Mouse (Mus musculus) stomach, postnatal 0 days (tissue): ENCODE results near the gene Ptcd3. TPM values are rescaled to one million over a fixed set of nuclear protein-coding genes. Genes with fewer than 3 reads are reported as not detected.
A peak's percentile ranks its signal among the peaks of the same experiment; 100 is the strongest.
"Not testable (repeated sequence)": the region's sequence is repeated elsewhere in the genome, so short reads cannot be mapped to it uniquely, and the experiment has no call there.

Experiments
- ATAC-seq: fragments of 200-750 bp; cut with Nextera tagmentation; 2 replicates; pipeline ENCODE4 v1.8.0; 2017; ENCODE audit not compliant: low FRiP score, low TSS enrichment
- DNase-seq: peaks from one replicate; pipeline ENCODE4 v3.0.0-alpha.2; 2016; ENCODE audit warnings: low spot score
- H3K27ac ChIP-seq: fragments of 300-500 bp; sonication (generic); replicated peaks from 2 replicates; pipeline ENCODE4 v1.5.1; 2014; ENCODE audit warnings: mild to moderate bottlenecking, control low read depth
- H3K27me3 ChIP-seq: fragments of 300-500 bp; sonication (generic); 2 replicates; pipeline ENCODE4 v1.6.1; 2014; ENCODE audit warnings: low read length; ENCODE audit not compliant: control insufficient read depth, insufficient read depth
- H3K36me3 ChIP-seq: fragments of 300-500 bp; sonication (generic); 2 replicates; pipeline ENCODE4 v1.6.1; 2014; ENCODE audit warnings: low read length, mixed read lengths; ENCODE audit not compliant: control insufficient read depth, insufficient read depth
- H3K4me1 ChIP-seq: fragments of 300-500 bp; sonication (generic); replicated peaks from 2 replicates; pipeline ENCODE4 v1.6.1; 2014; ENCODE audit warnings: antibody characterized with exemption; ENCODE audit not compliant: control insufficient read depth, insufficient read depth
- H3K4me2 ChIP-seq: fragments of 300-500 bp; sonication (generic); replicated peaks from 2 replicates; pipeline ENCODE4 v1.6.1; 2014; ENCODE audit warnings: low read depth, mild to moderate bottlenecking, control low read depth, moderate library complexity
- H3K4me3 ChIP-seq: fragments of 300-500 bp; sonication (generic); 2 replicates; pipeline ENCODE4 v1.5.1; 2014; ENCODE audit warnings: low read depth, low read length, control low read depth
- H3K9ac ChIP-seq: fragments of 300-500 bp; sonication (generic); 2 replicates; pipeline ENCODE4 v1.6.1; 2014; ENCODE audit warnings: mild to moderate bottlenecking, low read length, control low read depth, mixed read lengths
- H3K9me3 ChIP-seq: fragments of 300-500 bp; sonication (generic); 2 replicates; pipeline ENCODE4 v1.6.1; 2016; ENCODE audit warnings: low read length; ENCODE audit not compliant: control insufficient read depth
- CTCF ChIP-seq: IDR thresholded peaks from 2 replicates; pipeline ENCODE4 v1.5.1; 2016; ENCODE audit warnings: antibody characterized with exemption, low read depth, mild to moderate bottlenecking, moderate library complexity
- EP300 ChIP-seq: optimal IDR thresholded peaks from 2 replicates; pipeline ENCODE3; 2016; ENCODE audit warnings: antibody characterized with exemption
- WGBS: fragments of 180-500 bp; shearing (Covaris S2); extraction: QIAGEN DNeasy Blood & Tissue Kit; methylation state at CpG from one replicate; pipeline ENCODE4 v1.1.7; 2014; 5-methylcytosine and 5-hydroxymethylcytosine counted together
- polyA plus RNA-seq: library from polyadenylated mRNA; unstranded; fragments of >200 nt; fragmentation: Nextera tagmentation; extraction: Ambion mirVana; gene quantifications from 2 replicates; pipeline ENCODE4 v1.2.1, GENCODE M21; 2015

Ptcd3 gene
- polyA plus RNA-seq, 1 experiment from 2014 or later: 31.1 TPM

DNA sequence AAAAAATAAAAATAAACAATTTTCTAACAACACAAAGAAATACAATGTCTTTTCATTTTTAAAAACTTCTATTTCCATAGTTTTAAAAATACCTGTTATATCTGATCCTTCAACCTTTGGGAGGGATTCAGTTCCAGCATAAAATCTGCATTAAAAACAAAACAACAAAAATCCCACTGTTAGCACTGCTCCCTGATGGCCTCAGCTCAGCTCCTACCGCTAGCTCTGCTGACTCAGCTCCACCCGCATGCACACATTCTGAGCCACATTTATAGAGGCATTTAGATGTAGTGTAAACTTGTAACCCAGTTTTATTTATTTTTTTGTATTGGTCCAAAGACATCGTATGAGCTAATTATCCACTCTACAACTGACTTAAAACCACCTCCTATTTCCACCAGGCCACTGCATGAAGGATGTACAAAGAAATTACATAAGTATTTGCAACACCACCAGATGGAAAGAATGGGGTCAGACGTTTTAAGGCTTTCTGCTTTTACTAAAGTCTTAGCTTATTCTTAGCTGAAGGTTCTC is 781 bp downstream of the Ptcd3 start:
- Histone ChIP-seq H3K4me2 (peak overlapping the region; percentile 67), H3K27ac (no peak overlapping the region), H3K4me1 (no peaks in the 10 kb centered on the region), H3K4me3 (peak overlapping the region; percentile 84), H3K27me3 (no peaks in the 10 kb centered on the region), H3K9ac (peak overlapping the region; percentile 78), H3K36me3 (no peaks in the 10 kb centered on the region), H3K9me3 (no peaks in the 10 kb centered on the region)
- WGBS: 5% methylated on average over 4 of the region's 4 CpGs
- DNase-seq: no peak
- no peak for TF ChIP-seq EP300
- TF ChIP-seq CTCF: no peak
- ATAC-seq: no peak

DNA sequence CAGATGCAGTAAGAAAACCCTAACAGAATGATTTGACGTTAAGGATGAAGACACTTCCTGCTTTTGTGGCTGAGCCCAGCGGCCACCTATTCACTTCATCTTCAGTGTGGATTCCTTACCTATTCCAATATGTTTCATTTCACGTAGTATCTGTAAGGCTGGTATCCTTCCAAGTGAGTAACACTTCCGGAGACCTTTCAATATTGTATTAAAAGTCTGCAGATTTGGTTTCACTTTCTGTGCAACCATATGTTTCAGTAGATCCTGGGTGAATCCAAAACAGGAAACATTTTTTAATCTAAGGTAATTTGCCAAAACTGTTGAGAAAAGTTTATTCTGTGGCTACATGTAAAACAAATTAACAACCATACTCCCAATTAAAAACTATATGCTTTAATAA is 15.3 kb downstream of the Ptcd3 start:
- Histone ChIP-seq H3K4me2 (no peak overlapping the region), H3K4me3 (no peak overlapping the region), H3K27me3 (no peaks in the 10 kb centered on the region), H3K9ac (no peak overlapping the region), H3K9me3 (no peaks in the 10 kb centered on the region), H3K27ac (no peak overlapping the region), H3K4me1 (no peaks in the 10 kb centered on the region), H3K36me3 (peaks cover 32% of the 10 kb centered on the region)
- TF ChIP-seq CTCF (no peak), EP300 (no peak)
- 87% methylated on average over 4 of the region's 4 CpGs for WGBS
- no peak for ATAC-seq
- DNase-seq: no peak

DNA sequence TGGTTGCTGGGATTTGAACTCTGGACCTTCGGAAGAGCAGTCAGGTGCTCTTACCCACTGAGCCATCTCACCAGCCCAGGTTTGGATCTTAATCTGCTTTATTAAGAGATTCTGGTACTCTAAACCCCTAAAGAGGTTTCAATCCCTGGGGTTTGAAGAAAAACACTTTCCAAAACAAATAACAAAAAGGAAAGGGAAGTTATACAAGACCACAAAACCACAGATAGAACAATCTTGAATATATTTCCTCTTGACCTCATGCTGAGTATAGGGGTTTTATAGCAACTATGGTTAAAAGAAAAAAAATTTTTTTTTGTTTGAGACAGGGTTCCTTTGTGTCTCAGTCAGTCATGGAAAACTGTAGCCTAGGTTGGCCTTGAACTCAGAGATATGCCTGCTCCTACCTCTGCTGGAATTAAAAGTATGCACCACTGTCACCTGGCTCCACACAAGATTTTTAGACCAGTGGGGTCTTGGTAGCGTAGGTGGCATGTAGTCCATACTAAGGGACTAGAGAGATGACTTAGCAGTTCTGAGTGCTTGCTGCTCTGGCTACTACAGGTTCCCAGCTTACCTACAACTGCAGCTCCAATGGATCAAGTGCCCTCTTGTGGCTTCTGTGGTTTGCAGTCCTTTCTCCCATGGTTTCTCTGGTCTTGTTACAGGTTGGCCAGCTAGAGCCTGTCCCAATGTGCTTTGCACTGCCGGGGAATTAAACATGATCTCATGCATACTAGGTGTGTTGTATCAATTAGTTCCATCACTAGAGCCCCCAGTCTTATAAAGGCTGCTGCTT is 30.4 kb downstream of the Ptcd3 start:
- no peaks in the 10 kb centered on the region for H3K4me1 ChIP-seq
- H3K9me3 ChIP-seq: no peaks in the 10 kb centered on the region
- no peak overlapping the region for H3K27ac ChIP-seq
- no peak overlapping the region for H3K9ac ChIP-seq
- H3K4me2 ChIP-seq: no peak overlapping the region
- no peak for DNase-seq
- 94% methylated on average over 3 of the region's 3 CpGs for WGBS
- peaks cover 32% of the 10 kb centered on the region for H3K36me3 ChIP-seq
- ATAC-seq: no peak
- H3K27me3 ChIP-seq: no peaks in the 10 kb centered on the region
- TF ChIP-seq CTCF (peak; percentile 33), EP300 (no peak)
- H3K4me3 ChIP-seq: no peak overlapping the region

DNA sequence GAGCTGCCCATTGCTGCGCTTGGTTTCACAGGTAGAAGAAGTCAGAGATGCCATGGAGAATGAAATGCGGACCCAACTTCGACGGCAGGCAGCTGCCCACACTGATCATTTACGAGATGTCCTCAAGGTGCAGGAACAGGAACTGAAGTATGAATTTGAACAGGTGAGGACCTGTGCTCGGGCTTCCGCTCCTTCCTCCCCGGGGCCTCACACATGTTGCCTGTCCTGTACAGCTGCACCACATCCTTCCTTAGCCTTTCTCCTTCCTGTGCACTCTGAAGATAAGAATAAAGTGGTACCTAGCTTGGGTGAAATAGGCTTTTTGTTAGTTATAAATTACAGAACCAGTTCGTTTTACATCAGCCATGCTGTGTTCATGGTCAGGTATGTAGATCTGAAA is 37.2 kb downstream of the Ptcd3 start:
- no peak overlapping the region for H3K4me2 ChIP-seq
- H3K4me1 ChIP-seq: no peaks in the 10 kb centered on the region
- TF ChIP-seq EP300: no peak
- no peak for TF ChIP-seq CTCF
- ATAC-seq: no peak
- H3K36me3 ChIP-seq: peaks cover 21% of the 10 kb centered on the region
- DNase-seq: no peak
- H3K27ac ChIP-seq: no peak overlapping the region
- H3K9ac ChIP-seq: no peak overlapping the region
- WGBS: 94% methylated on average over 9 of the region's 9 CpGs
- no peaks in the 10 kb centered on the region for H3K27me3 ChIP-seq
- no peaks in the 10 kb centered on the region for H3K9me3 ChIP-seq
- no peak overlapping the region for H3K4me3 ChIP-seq

DNA sequence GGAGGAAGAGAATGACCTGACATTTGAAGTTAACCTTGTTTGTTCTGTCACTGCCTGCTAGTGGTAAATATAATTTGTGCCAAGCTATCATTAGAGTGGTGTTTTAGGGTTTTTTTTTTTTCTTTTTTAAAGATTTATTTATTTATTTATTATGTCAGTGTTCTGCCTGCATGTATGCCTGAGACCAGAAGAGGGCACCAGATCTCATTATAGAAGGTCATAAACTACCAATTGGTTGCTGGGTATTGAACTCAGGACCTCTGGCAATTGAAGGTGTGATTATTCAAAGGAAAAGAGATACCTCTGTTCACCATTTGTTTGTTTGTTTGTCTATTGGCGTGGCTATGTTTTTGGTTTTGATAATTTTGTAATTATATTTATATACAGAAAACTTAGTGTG is 39.7 kb downstream of the Ptcd3 start:
- no peak for ATAC-seq
- Histone ChIP-seq H3K4me2 (no peak overlapping the region), H3K36me3 (peaks cover 21% of the 10 kb centered on the region), H3K4me3 (no peak overlapping the region), H3K27ac (no peak overlapping the region), H3K9ac (no peak overlapping the region), H3K4me1 (no peaks in the 10 kb centered on the region), H3K27me3 (no peaks in the 10 kb centered on the region), H3K9me3 (no peaks in the 10 kb centered on the region)
- TF ChIP-seq EP300 (no peak), CTCF (peak; percentile 64)
- WGBS: 86% methylated on average over 1 of the region's 1 CpGs
- DNase-seq: no peak

DNA sequence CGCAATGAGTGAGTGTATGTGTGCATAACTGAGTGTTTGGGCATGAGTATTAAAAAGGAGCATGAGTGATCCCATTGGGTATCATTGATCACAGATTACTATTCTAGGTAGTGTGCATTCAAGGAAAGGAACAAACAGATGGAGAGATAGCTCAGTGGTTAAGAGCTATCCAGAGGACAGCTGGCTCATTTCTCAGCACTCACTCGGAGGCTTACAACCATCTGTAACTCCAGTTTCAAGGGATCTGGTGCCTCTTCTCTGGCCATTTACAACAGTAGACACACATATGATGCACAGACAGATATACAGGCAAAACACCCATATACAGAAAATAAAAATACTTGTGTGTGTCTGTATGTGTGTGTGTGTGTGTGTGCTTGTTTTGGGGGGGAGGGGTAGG is 40.8 kb downstream of the Ptcd3 start:
- no peaks in the 10 kb centered on the region for H3K27me3 ChIP-seq
- WGBS: 76% methylated on average over 2 of the region's 2 CpGs
- H3K4me3 ChIP-seq: no peak overlapping the region
- H3K9ac ChIP-seq: no peak overlapping the region
- H3K36me3 ChIP-seq: peaks cover 23% of the 10 kb centered on the region
- H3K4me2 ChIP-seq: no peak overlapping the region
- H3K4me1 ChIP-seq: no peaks in the 10 kb centered on the region
- TF ChIP-seq CTCF (no peak), EP300 (no peak)
- ATAC-seq (no peak), DNase-seq (no peak)
- no peaks in the 10 kb centered on the region for H3K9me3 ChIP-seq
- H3K27ac ChIP-seq: no peak overlapping the region

DNA sequence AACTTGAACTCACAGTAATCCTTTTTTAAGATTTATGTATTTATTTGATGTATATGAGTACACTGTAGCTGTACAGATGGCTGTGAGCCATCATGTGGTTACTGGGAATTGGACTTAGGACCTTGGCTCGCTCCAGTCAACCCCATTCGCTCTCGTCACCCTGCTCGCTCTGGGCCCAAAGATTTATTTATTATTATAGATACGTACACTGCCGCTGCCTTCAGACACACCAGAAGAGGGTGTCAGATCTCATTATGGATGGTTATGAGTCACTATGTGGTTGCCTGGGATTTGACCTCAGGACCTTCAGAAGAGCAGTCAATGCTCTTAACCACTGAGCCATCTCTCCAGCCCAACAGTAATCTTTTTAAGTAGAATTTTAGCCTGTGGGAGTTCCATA is 61.6 kb downstream of the Ptcd3 start:
- H3K27ac ChIP-seq, H3K4me3 ChIP-seq, H3K9ac ChIP-seq, ATAC-seq, H3K9me3 ChIP-seq, H3K4me1 ChIP-seq, H3K27me3 ChIP-seq, H3K4me2 ChIP-seq, H3K36me3 ChIP-seq: not testable (repeated sequence)
- 66% methylated on average over 6 of the region's 6 CpGs for WGBS
- DNase-seq: peak; percentile 14
